Mouse (Mus musculus): ENCODE data around the gene Cdh11. TPM values are rescaled to one million over a fixed set of nuclear protein-coding genes. Genes with fewer than 3 reads are reported as not detected.

The Cdh11 gene
- total RNA-seq, 2 experiments from 2014 or later: 7.8 to 11.5 TPM

Small RNA genes lying within 50 kb of the gene (microRNA-seq; reads per million reads assigned to microRNA genes)
- gene Gm26301: 0 reads per million in 2 experiments
